Mouse (Mus musculus) adrenal gland, adult 10 weeks (tissue): ENCODE results near the gene Tcl1b4. TPM values are rescaled to one million over a fixed set of nuclear protein-coding genes. Genes with fewer than 3 reads are reported as not detected.

Experiments used
- polyA plus RNA-seq: library from polyadenylated mRNA; stranded (reverse); fragments of 350-450 nt; fragmentation: Illumina TruSeq; extraction: RNeasy Lipid Tissue Mini Kit (QIAGEN cat#74804); gene quantifications from one replicate; pipeline ENCODE4 v1.2.3, GENCODE M21; 2014; ENCODE audit warnings: low read depth, low replicate concordance

Gene Tcl1b4
- not detected for polyA plus RNA-seq

DNA sequence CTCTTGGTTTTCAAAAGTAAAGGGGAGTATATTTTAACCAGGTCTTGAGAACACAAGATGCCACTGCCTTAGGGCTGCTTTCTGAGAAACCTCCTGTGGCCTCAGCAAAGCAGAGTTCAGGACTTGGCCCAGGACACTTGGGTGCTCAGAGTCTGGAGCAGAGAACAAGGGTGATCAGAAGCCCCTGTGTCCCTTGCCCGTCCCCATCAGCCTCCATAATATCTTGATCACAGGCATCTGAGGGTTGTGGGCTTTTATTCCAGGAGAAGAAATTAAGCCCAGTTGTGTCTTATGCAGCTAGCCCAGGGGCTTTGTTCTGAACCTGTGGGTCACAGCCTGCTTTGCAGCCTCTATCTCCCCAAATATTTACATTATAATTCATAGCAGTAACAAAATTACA is at the start of gene Tcl1b4:
Gene Tcl1b4 (plus strand): TSS at position 301 of the 400 bp plus-strand sequence.

DNA sequence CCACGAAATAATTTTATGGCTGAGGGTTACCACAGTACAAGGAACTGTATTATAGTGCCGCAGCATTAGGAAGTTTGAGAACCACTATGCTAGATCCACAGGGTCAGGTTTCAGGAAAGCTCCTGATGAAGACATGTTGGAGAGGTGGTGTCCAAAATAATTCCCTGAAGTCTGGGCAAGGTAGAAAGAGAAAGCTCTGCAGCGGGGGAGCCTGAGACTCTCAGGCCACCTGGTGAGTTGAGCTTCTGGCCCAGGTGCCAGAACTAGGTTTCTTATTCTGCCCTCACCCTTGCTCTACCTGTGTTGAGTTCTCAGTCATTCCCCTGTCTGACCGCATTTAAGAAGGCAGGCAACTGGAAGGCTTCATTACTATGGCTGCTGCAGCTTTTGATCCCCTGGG is 42.4 kb upstream of the Tcl1b4 start, which contains the start of gene Tcl1b1:
Gene Tcl1b1 (plus strand): TSS at position 301 of the 400 bp plus-strand sequence.

DNA sequence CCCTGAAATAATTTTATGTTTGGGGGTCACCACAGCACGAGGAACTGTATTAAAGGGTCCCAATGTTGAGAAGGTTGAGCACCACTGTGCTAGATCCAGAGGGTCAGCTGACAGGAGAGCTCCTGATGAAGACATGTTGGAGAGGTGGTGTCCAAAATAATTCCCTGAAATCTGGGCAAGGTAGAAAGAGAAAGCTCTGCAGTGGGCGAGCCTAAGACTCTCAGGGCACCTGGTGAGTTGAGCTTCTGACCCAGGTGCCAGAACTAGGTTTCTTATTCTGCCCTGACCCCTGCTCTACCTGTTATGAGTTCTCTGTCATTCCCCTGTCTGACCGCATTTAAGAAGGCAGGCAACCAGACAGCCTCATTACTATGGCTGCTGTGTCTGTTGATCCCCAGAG is 25.7 kb upstream of the Tcl1b4 start, which contains the start of gene Tcl1b5:
Gene Tcl1b5 (plus strand): TSS at position 301 of the 400 bp plus-strand sequence.

DNA sequence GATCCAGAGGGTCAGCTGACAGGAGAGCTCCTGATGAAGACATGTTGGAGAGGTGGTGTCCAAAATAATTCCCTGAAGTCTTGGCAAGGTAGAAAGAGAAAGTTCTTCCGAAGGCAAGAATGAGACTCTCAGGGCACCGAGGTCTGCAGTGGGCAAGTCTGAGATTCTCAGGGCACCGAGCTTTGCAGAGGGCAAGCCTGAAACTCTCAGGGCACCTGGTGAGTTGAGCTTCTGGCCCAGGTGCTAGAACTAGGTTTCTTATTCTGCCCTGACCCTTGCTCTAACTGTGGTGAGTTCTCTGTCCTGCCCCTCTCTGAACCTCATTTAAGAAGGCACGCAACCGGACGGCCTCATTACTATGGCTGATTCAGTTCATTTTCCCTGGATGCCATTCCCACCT is 11.0 kb upstream of the Tcl1b4 start, which contains the start of gene Tcl1b3:
Gene Tcl1b3 (plus strand): TSS at position 301 of the 400 bp plus-strand sequence.

DNA sequence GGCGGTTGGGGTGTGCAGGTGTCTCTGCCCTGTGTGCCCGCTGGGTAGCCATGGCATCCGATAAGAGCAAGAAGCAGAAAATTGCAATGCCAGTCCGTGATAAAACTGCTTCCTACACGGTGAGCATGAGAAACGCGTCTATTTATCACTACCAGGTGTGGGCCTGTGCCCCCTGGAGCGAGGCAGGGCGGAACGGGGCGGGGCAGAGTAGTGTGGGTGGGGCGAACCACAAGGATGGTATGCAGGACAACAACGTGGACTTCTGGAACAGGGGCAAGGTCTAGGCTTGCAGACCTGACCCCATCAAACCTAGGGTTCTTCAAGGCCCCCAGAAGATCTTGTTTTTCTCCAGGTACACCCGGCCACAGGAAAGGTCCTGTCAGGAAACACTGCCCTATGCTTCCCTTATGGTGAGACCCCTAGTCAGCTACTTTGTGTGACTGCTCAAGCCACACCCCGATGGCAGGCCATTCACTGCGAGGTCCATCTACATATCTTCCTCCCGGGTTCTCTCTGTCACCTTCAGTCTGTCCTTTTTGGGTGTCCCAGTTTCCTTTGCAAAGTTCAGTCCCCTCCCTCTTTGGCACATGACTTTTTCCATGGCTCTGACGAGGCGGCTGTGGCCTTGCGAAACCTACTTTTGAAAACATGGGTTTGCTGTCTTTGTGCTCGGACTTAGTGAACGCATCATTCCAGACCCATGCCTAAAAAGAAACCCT is 21.0 kb downstream of the Tcl1b4 start, which contains the start of gene Tcl1:
Gene Tcl1 (minus strand): TSS at position 193 of the 719 bp plus-strand sequence.

Other genes starting within 250 kb of the Tcl1b4 start
- gene Syne3, start 192.1 kb upstream of the Tcl1b4 start, polyA plus RNA-seq = 2.6 TPM
- 70.2 TPM for gene Glrx5, start 169.3 kb upstream of the Tcl1b4 start, polyA plus RNA-seq
- not detected for gene Tcl1b2, start 55.9 kb upstream of the Tcl1b4 start, polyA plus RNA-seq
- gene Tcl1b1, start 42.3 kb upstream of the Tcl1b4 start, polyA plus RNA-seq = not detected
- not detected for gene Tcl1b5, start 25.6 kb upstream of the Tcl1b4 start, polyA plus RNA-seq
- not detected for gene Tcl1b3, start 10.9 kb upstream of the Tcl1b4 start, polyA plus RNA-seq
- gene Tcl1, start 20.8 kb downstream of the Tcl1b4 start, polyA plus RNA-seq = not detected
- gene Tunar, start 131.9 kb downstream of the Tcl1b4 start, polyA plus RNA-seq = 0.35 TPM